Mouse (Mus musculus): ENCODE results near the gene Rasip1.

Gene Rasip1

DNA sequence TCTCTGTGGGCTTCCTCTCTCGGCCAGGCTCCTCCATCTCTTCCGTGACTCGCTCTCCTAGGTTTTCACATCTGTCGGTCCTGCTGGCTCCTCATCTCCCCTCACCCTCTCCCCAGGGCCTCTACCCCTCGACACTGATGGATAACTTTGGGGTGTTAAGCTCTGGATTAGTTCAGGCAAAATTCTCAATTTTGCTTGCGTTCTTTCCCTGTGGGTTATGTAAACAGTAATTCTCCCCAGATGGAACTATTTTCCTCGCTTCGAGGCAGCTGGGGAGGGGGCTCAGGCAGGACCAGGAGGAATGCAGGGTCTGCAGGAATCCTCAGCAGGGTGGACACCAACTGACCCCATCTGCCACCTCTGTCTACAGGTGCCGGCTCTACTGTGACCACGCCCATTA is 58.5 kb downstream of the Rasip1 start:
- no peak for DNase-seq (ENCODE audit: low read depth, low spot score)

DNA sequence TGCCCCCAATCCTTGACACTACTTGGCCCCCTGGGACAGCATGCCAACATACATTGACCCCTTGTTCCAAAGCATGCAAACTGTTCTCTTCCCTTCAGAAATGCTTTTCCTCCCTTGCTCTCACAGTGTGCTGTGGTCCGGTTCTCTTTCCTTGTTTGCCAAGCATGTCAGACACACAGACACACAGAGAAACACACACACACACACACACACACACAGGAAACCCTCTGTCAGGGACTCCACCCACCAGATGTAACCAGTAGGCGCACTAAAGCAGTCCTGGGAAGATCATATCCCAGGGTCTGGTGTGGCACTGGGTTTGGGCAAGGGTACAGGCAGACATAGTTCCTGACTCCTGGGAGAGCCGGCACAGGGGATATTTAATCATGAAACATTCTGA is 59.6 kb downstream of the Rasip1 start:
- no peak for DNase-seq (ENCODE audit: low read depth, low spot score)

Data from embryo, embryonic 11.5 days (tissue).